Comparison of ENCODE assay signal across 13 mouse cellular contexts in the genomic region with DNA sequence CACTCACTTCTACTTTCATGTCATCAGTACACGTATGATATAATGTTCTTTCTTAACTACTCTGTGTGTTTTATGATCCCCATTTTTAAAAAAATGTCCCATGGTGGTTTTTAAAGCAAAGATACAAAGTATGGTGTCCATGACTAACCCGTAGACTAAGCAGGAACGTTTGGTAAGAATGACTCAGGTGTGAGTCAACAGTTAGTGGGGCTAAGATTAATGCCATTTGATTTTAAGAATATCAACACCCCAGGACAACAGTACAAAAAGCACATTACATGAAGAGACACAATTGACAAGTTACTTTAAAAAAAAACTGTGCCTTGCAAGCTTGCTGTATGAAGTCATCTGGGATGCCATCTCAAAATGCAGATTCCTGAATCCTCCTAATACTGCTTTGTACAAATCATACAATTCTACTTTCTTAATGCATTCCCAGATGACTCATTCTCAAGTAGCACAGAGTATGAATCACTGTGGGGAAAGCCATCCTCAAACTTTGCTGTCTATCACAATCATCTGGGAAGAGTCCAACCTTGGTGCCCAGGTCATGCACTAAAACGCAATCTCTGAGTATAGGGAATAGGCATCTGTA.
"Had no signal": no experiment of that assay in that cellular context is flagged by ENCODE, and none has a peak within 500 bp of the region (broad histone marks: within the 10 kb centered on the region; RNA-seq: fewer than 3 reads in every experiment).

No protein-coding gene starts in this region.

- DNase-seq: kidney, postnatal 10 days; kidney, postnatal 4 days; left cerebral cortex, postnatal 4 days; lung, adult 2 months; lung, postnatal 36 days; midbrain, embryonic 14.5 days; right cerebral cortex, postnatal 25 days; thymus, postnatal 14 days had no signal

- H3K4me3 ChIP-seq: layer of hippocampus, adult 2 months; liver, embryonic 15.5 days; midbrain, embryonic 10.5 days; neural tube, embryonic 12.5 days had no signal

- H3K36me3 ChIP-seq: liver, embryonic 15.5 days; midbrain, embryonic 10.5 days; neural tube, embryonic 12.5 days had no signal

- H3K4me2 ChIP-seq: liver, embryonic 11.5 days; liver, embryonic 15.5 days; neural tube, embryonic 12.5 days had no signal

- H3K27me3 ChIP-seq: liver, embryonic 15.5 days; neural tube, embryonic 12.5 days had no signal
